Mouse (Mus musculus) layer of hippocampus, adult 2 months (tissue): ENCODE results near the gene Fam229b. TPM values are rescaled to one million over a fixed set of nuclear protein-coding genes. Genes with fewer than 3 reads are reported as not detected.

Experiments
- DNase-seq, 2 experiments: peaks; one replicate each; pipeline ENCODE4 v3.0.0; 2022; ENCODE audit warnings: low spot score in 2 of 2
- H3K27ac ChIP-seq: fragments of 200-600 bp; 2 replicates; pipeline ENCODE4 v1.8.1; 2022
- H3K4me3 ChIP-seq: fragments of 200-600 bp; 2 replicates; pipeline ENCODE4 v1.8.1; 2022; ENCODE audit warnings: mild to moderate bottlenecking
- CTCF ChIP-seq: fragments of 200-600 bp; conservative IDR thresholded peaks from 2 replicates; pipeline ENCODE4 v1.8.1; 2022; ENCODE audit warnings: antibody characterized with exemption, mild to moderate bottlenecking, moderate library complexity
- total RNA-seq, 2 experiments: library from RNA; stranded (reverse); gene quantifications; 2 replicates each; pipeline ENCODE4 v1.2.3; 2021

Fam229b gene
- total RNA-seq, 2 experiments from 2014 or later = 11.2 to 12.3 TPM

DNA sequence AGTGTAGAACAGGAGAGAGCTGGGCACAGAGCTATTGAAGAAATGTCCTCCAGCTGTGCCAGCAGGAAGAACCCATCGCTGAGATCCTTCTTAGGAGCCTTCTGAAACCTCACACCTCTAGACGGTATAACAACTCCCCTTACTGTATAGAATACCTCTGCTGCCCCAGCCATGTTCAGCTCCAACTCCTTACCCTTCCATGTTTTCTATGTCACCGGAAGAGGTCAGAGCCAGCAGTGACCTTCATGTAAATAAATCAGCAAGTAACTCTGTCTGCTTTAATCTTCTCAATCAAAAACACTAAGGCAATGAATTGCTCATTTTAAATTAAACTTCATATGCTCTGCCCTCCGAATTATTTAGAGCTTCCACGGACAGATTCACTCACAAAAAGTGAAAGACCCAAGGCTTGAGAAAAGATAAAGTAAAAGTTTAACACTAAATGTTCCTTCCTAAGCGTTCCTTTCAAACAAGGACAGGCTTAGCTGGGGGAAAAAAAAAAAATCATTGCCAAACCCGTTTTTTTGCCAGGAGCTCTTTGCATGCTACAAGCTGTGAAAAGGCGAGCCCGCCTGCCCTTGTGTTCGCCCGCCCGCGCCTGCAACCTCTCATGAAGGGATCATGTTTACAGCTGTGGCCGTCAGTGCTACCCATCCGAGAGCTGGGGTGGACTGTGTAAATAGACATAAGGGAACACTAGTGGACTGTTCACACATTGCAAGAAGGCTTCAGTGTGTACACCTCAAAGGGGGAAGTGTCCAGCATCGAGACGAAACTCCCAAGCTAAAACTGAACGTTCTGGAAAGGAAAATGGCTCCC lies 29.2 kb upstream of the Fam229b start:
- Histone ChIP-seq H3K4me3 (no peak overlapping the region), H3K27ac (no peak overlapping the region)
- no peak for DNase-seq
- no peak for TF ChIP-seq CTCF

DNA sequence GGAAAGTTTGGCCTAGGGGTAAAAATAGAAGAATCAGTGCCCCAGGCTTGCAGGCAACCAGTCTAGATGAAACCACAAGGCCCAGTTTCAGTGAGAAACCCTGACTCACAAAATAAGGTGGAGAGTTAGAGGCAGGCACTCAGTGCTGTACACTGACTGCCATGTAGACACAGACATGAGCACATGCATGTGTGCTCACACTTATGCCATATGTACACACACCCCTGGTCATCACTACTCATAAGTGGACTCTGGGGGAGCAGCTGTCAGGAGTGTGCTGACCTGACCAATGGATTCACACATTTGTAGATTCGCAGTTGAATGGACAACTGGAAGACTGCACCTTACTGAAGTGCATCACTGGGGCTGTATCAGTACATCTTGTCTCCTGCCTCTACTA lies 27.7 kb upstream of the Fam229b start:
- Histone ChIP-seq H3K27ac (no peak overlapping the region), H3K4me3 (no peak overlapping the region)
- TF ChIP-seq CTCF = no peak
- DNase-seq = no peak

DNA sequence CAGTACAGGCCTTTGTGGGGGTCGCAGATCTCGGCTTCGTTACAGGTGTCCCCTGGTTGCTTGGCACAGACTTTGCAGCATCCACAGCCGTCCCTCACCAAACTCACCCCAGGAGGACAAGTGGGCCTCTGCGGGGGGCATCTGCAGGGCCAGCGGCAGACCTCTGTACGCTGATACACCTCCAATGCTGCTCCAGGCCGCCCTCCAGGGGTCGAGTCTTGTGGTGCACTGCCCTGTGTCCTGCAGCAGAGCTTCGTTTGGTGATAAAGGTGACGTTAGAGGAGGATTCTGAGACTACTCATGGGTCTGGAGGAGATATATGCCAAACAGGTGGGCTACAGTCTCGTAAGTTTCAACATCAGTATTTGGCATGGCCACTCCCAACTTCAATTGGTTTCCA lies 24.6 kb upstream of the Fam229b start:
- peak; percentile 15; the same call in 1 of the 2 replicates for TF ChIP-seq CTCF
- DNase-seq = no peak
- H3K4me3 ChIP-seq = no peak overlapping the region
- H3K27ac ChIP-seq = no peak overlapping the region

DNA sequence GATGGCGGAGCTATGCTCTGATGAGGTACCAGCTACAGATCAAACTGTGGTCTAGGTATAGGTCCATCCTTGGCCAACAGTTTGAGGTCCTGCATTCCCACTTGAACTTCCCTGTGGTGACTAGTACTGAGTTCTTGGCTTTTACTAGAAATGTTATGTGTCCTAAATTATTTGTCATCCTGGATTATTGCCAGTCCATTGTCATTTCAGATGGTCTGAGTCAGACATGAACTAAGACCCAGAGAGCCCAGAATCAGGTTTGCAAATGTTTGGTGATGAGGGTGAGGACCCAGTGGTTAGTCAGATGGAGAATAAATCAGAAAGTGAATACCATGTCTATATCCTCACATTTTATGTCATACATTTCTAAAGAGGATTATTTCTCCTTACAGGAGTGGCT lies 23.6 kb upstream of the Fam229b start:
- no peak for TF ChIP-seq CTCF
- Histone ChIP-seq H3K27ac (no peak overlapping the region), H3K4me3 (no peak overlapping the region)
- DNase-seq = no peak

DNA sequence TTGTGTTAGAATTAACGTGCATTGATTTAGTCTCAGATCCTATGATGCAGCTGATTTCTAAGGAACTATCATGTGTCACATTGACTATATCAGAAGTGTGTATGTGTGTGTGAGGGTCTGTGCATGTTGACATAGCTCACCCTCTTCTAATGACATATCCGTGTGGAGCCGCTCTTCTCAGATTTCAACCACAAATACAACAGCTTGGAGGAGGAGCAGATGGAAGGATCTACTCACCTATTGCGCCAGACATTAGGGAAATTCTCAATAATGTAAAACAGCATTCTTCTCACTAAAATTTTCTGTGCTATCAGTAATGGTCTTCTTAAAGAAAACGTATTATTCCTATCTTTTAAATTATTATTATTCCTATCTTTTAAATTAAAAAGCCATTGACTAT lies 23.0 kb upstream of the Fam229b start:
- no peak for DNase-seq
- H3K4me3 ChIP-seq = no peak overlapping the region
- TF ChIP-seq CTCF = no peak

DNA sequence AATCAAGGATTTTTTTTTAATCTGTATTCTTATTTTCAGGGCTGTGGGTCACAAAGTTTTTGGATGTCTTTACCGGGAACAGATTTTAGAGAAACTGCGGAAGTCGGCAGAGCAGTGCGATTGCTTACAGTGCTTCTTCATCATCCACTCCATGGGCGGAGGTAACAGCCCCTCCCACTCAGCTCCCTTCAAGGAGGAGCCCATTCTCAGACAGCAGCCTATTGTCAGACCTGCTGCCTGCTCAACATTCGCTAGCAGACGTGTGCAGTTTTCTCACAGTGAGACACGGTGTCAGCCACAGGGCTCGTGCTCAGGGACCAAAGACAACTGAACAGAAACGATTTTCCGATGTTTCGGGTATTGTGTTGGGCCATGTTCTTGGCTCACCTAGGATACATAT lies 8.5 kb upstream of the Fam229b start:
- no peak for DNase-seq
- no peak for TF ChIP-seq CTCF
- Histone ChIP-seq H3K4me3 (no peak overlapping the region), H3K27ac (no peak overlapping the region)

More for the DNA sequence above, 23.0 kb upstream of the Fam229b start:
- H3K27ac ChIP-seq = no peak overlapping the region

DNA sequence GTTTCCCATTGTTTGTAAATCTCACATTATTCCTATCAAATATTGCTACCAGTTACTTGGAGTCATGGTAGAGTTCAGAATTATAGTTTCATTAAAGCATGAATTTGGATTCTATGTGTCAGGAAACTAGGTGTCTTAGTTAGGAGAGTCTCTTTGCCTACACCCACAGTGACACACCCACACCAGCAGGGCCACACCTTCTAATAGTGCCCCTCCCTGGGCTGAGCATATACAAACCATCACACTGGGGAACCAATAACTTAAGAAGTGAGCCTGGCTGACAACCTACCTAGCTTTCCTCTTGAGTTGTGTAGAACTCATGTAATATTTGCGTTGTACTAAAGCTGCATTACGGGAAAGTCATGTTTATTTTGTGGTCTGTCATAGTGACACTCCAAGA lies 7.7 kb upstream of the Fam229b start:
- no peak overlapping the region for H3K27ac ChIP-seq
- DNase-seq = no peak
- TF ChIP-seq CTCF = no peak
- H3K4me3 ChIP-seq = no peak overlapping the region

DNA sequence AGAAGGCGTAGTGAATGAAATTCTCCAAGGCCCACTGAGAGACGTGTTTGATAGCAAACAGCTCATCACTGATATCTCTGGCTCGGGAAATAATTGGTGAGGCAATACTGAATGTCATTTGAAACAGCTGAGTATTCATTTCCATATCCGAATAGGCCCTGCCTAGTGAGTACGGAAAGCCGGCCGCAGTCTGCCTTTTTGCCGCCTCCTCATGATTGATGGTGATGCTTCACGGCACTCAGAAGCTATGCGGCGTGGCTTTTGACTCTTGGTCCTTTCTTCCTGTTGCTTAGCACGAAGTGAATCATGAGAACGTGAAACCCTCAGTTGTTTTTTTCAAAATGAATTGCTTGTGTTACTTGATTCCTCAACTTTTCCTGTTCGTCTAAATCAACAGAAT lies 7.1 kb upstream of the Fam229b start:
- TF ChIP-seq CTCF = no peak

DNA sequence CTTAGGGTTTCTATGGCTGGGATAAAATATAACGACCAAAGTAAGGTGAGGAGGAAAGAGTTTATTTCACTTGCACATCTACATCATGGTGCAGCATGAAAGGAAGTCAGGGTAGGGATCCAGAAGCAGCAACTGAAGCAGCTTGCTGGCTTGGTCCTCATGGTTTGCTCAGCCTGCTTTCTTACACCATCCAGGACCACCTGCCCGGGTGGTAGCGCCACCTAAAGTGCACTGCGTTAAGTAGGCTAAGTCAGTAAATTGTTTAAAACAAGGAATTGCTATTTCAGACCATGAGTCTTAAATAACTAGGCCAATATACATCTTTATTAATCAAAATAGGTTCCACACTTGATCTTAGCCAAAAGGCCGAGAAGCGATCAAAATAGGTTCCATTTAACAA lies 5.0 kb upstream of the Fam229b start:
- no peak for DNase-seq
- no peak overlapping the region for H3K27ac ChIP-seq
- no peak for TF ChIP-seq CTCF
- no peak overlapping the region for H3K4me3 ChIP-seq

More for the DNA sequence above, 7.1 kb upstream of the Fam229b start:
- DNase-seq = no peak
- no peak overlapping the region for H3K27ac ChIP-seq
- H3K4me3 ChIP-seq = no peak overlapping the region

DNA sequence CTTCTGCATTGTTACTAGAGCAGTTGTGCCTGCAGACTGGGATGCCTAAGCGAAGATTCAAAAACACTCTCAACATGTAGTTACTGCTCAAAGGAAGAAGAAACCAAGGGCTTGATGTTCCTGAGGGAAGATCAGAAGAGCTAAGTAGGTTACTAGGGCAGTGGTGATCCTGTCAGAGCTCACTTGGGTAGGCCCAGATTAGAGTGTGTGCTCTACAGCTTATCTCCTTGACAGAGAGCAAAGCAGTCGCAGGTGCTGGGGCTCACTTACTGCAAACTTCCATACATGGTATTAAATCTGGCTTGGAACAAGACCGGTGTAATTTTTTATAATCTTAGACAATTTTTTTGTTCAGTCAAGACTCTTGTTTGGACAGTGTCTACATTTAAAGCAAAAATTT lies 4.1 kb upstream of the Fam229b start:
- no peak overlapping the region for H3K27ac ChIP-seq
- H3K4me3 ChIP-seq = no peak overlapping the region
- DNase-seq = no peak
- no peak for TF ChIP-seq CTCF

DNA sequence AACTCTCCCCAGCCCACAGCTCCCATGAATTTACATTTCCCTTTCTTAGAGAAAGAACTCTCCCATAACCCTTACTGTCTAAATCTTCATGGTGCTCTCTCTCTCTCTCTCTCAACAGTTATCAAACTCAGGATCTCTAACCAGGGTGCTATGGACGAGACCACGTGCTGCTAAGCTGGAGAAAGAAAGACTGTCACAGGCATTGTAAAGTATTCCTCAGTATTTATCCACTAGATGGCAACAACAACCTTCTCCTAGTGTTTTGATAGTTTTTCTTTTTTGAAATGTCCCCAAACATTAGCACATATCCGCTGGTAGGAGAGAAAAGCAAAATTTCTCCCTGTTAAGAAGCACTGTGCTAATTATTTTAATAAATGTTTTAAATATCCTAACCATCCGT lies 12.3 kb downstream of the Fam229b start:
- peak; percentile 73 for TF ChIP-seq CTCF
- no peak for DNase-seq
- Histone ChIP-seq H3K4me3 (no peak overlapping the region), H3K27ac (no peak overlapping the region)

DNA sequence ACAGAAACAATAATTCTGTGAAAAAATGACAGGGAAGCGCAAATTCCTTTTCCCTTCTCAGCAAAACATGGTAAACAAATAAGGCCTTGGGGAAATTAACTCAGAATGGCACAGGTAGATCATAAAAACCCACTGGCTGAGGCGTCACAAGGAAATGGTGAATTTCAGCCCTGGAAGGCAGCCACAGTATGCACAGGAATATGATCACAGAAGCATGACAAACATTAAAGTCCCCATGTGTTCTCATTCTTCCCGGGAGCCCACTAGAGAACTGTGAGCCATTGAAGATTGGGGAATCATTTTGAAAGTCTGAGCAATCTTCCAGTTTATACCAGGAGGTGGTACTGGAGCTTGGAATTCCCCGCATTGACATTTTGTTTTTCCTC lies 24.2 kb downstream of the Fam229b start:
- no peak overlapping the region for H3K4me3 ChIP-seq
- DNase-seq = no peak
- no peak overlapping the region for H3K27ac ChIP-seq
- TF ChIP-seq CTCF = no peak

DNA sequence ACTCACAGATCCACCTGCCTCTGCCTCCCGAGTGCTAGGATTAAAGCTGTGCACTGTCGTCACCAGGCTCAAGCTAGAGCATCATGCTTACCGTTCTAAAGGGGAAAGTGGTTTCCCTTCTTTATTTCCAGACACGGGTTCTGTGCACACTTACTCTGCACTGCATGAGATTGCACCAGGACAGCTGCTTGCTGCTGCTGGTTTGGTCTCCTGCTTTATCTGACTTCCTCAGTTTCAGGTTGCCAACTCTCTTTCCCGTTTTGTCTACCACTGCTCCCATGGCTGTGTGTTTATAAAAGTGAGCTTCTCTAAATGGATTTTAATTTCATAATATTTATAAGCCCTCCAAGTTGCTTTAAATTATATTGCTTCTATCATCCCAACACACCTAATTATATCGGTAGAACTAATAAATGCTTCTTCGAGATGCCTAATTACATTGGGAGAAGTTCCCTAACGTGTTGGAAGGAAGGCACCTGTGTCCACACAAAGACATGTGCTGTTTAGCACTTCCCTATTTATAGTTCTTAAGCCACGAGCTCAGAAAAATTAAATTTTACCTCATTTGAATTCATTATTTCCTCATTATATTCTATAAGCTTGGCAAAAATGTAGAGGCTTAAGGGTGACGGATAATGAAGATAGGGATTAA lies 24.8 kb downstream of the Fam229b start:
- TF ChIP-seq CTCF = no peak
- DNase-seq = no peak
- Histone ChIP-seq H3K27ac (no peak overlapping the region), H3K4me3 (no peak overlapping the region)

DNA sequence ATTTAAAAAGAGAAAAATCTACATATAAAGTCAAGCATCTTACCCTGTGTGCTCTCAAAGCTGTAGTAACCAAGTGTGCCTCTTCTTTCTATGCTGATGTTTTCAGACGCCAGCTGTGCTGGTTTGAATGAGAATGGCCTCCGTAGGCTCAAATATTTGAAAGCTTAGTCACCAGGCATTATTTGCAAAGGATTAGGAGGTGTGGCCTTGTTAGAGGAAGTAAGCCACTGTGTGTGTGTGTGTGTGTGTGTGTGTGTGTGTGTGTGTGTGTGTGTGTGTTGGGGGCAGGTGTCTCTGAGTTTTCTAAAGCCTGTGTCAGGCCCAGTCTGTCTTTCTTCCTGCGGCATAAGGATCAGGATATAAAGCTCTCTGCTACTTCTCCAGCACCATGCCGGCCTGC lies 26.8 kb downstream of the Fam229b start:
- no peak for DNase-seq
- no peak for TF ChIP-seq CTCF

More for the DNA sequence above, 26.8 kb downstream of the Fam229b start:
- no peak overlapping the region for H3K27ac ChIP-seq
- H3K4me3 ChIP-seq = no peak overlapping the region
